Mouse (Mus musculus) thymus, postnatal 10 days (tissue): Measurements from ENCODE around the gene Swsap1.

ENCODE experiments used
- DNase-seq, 2 experiments: peaks; one replicate each; pipeline ENCODE4 v3.0.0; 2021; ENCODE audit warnings: low spot score in 2 of 2

Swsap1 gene

DNA sequence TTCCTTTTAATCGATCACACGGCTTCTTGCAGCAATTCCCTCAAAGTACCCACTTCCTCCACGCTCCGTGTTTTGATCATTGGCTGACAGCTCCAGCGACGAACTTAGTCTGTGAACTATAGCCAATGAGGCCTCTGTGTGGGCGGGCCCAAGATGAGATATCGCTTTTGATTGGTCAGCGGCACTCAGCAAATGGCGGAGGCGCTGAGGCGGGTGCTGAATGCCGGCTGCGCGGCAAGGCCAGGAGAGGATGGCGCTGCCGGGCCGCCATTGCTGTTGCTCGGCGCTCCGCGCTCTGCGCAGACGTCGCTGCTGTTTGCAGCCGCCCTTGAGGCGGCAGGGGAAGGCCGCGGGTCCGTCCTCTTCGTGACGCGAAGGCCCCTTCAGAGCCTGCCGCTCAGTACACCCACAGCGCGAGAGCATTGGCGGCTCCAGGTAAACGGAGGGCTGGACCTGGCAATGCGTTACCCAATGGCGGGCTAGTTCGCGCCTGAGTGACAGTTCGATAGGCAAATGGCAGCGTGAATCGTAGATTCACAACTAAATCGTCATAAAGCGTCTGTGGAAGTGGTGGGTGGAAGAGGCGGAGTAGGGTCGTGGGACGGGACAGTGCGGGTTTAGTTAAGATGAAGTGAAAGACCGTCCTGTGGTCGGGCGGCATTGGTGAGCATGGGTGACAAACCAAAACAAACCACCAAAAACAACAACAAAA lies at the start of gene Swsap1:
Swsap1 (plus strand) TSS at position 186 of the 712 bp plus-strand sequence.
- DNase-seq = peak; percentile 97 to 99

DNA sequence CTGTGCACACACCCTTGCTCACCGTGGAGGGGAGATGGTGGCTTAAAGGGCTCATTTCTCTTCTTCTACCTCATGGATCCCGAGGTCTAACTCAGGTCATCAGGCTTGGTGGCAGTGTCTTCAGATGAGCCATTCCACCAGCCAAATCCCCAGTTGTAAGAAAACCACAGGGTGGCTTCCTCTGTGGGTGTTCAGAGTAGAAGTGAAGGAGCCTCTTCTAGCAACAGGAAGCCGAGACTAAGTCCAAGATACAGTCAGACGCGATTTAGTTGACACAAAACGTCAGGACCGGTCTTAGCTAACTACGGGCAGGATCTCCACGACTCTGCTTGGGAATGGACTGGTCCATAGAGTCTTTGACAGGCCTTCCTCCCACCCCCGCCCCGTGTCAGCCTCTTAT lies 47.3 kb upstream of the Swsap1 start:
- no peak for DNase-seq

DNA sequence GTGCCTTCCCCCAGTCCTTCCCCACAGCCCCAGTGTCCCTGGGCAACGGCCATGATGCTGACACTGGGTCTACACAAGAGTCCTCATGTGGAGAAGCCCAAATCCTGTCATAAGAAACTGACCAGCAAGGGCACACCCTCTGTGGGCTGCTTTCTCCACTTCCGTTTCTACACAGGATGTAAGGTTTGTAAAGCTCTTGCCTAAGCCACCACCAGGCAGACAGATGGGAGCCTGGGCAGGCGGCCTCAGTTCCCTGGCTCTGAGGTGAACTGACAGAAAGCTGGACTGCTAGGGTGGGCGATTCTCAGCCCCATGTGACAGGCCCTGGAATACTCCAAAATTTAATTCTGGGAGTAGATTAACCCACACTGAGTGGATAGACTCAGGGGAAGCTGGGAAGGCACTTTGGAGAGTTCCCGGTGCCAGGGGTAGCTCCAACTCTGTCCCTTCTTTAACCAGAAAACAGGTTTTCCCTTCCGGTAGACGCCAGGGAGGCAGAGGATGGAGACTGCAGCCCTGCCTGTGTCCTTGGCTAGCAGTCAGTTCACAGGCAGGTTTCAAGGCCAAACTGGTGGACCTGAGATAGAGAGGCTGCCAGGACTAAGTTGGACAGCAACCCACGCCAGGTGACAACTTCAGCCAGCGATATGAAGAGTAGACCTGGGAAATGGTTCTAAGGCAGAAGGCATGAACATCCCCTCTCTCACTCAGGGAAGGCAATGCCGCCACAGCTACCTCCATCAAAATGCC lies 45.9 kb upstream of the Swsap1 start:
- DNase-seq = no peak

DNA sequence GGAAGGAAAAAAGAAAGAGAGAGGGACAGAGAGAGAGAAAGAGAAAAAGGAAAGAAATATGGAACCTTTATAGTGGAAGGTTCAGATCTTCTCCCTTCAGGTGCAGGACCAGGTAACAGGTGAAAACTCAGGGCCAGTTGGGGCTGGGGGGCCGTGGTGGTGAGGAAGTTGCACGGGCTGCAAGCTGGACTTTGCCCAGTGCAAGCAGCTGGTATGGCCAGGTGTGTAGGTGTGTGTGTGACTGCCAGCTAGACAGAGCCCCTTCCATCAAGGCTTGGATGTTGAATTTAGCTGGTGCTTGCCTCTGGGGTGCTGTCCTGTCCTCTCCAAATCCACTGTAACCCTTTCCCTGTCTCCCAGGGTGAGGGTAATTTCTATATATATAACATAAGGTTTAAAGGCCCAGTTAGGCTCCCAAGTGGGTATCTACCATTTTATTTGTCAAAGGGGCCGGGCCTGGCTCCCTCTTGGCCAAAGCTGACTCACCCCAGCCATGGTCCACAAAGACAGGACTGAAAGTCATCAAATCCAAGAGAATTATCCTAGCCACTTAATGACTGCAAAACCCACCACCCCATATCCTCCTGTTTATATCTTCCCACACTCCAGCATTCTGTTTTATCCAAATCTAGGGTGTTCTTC lies 38.6 kb upstream of the Swsap1 start:
- DNase-seq = no peak

DNA sequence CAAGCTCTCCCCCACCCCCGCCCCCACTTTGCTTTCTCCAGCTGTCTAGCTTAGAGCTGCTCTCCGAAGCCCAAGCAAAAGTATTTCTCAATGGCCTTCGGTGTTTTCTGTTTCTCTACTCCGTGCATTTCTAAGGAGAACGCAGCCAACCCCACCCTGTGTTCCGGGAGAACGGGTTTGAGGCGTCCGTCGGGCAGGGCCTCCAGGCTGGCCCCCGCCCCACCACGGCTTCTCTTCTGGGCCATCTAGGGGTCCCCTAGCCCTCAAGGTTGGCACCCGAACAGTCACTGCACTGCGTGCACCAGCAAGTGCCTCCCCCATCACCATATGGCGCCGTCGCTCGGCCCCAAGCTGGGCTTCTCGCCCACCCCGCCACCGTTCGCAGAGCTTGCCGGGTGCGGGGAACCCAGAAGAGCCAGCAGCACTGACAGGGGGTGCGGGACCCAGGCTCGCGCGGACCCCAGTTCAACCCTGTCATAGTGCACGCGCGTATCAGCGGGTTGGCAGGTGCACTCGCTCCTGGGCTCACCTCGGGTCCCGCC lies 38.0 kb upstream of the Swsap1 start:
- no peak for DNase-seq

DNA sequence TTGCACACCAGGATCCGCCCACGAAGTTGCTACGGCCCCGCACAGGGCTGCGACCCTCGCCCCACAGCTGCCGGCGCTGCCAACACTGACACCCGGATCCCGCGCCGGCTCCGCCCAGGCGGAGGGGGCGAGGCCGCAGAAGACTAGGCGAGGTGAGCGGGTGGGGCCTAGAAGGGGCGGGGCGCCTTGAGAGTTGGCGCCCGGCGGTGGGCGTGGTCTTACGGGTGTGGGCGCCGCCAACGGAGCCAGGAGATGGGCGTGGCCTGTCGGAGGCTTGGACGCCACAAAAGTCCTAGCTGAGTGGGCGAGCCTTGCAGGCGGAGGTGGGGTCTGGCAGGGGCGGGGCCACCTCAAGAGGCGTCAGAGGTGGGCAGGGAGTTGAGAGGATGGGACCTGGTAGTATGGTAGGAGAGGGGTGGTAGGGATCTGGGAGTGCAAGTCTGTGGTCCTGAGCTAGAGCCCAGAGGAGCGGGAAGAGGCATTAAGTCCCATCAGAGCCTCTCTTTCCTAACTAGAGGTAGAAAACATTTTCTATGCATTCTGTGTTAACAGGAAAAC lies 37.4 kb upstream of the Swsap1 start, which contains the start of gene Rab3d:
Rab3d (minus strand) TSS at position 158 of the 558 bp plus-strand sequence.
- peak; percentile 92 to 97 for DNase-seq

DNA sequence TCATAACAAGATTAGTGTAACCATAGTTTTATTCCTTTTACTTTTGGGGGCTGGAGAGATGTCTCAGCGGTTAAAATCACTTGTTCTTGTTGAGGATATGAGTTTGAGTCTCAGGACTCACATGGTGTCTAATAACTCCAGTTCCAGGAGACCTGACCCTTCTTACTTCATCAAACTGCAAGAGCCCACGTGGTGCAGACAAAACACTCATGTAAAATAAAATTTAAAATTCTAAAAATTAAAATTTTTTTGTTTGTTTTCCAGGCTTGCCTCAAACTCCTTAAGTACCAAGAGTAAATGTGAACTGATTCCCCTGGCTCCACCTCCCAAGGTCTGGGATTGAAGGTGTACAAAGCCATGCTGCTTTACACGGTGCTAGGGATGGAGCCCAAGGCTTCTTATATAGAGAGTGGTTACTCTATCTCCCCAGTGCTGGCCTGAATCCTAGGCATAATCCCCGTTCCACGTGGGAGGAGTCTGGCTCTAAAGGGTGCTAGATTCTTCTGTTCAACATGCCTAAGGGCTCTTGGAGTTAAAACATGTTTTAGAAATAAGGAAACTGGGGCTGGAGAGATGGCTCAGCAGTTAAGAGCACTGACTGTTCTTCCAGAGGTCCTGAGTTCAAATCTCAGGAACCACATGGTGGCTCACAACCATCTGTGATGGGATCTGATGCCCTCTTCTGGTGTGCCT lies 36.7 kb upstream of the Swsap1 start:
- no peak for DNase-seq

DNA sequence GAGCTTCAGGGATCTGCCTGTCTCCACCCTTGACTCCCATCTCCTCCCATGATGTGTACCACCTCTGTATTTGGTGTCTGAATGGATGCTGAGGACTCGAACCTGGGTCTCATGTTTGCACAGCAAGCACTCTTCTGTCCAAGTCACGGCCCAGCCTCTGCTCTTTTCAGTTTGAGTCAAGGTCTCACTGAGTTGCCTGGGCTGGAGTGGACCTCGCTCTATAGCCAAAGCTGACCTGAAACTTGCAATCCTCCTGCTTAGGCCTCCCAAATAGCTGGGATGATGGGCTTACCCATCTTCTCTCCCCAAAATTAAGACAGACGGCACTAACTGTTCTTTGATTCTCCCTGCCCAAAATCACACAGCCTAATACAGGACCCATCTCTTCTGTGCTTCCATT lies 32.5 kb upstream of the Swsap1 start:
- DNase-seq = no peak

DNA sequence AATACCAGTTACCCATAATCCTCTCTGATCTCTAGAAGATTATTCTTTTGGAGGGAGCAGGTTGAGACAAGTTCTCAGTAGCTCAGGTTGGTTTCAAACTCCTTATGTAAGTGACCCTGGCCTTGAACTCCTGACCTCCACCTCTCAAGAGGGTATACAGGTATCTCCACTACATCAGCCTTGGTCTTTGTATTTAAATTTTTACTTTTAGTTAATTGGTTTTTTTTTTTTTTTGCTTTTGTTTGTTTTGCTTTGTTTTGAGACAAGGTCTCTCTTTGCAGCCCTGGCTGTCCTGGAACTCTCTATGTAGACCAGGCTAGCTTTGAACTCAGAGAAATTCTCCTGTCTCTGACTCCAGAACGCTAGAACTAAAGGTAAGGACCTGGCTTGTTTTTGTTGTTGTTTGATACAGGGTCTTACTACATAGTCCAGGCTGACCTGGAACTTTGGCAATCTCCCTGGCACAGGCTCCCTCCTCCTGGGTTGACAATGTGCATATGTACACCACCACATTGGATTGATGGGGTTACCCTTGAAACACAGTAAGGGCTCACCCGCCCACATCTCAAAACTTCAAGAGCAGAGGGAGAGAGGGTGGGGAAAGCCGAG lies 32.0 kb upstream of the Swsap1 start:
- DNase-seq = no peak

DNA sequence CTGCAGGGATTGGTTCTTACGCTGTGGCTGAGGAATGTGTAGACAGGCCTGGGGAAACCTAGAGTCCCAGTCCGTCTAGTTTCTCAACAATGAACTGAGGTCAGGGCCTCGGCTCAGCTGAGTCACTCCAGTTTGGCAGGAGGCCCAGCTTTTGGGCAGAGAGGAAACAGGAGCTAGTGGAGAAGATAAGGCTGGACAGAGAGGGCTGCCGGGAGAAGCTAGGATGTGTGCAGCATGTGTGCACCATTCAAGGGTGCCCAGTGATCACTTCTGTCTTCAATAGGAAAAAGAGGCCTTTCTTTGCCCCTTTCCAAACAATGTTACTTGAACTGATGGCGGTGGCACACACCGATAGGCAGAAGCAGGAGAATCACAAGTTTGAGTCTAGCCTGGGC lies 31.5 kb upstream of the Swsap1 start:
- DNase-seq = no peak

DNA sequence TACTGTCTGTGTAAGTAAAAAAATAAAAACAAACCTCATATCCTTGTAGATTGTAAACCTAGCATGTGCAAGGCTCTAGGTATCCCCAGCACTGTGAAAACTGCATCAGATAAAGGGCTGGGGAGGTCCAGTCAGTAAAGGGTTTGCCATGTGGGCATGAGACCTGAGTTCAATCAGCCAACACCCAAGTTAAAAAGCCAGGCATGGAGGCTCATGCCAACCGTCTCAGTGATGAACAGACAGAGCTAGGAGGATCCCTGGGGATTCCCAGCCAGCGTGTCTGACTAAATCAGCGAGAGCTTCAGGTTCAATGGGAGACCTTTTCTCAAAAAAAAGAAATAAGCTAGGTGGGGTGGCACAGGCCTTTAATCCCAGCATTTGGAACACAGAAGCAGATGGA lies 30.5 kb upstream of the Swsap1 start:
- no peak for DNase-seq

DNA sequence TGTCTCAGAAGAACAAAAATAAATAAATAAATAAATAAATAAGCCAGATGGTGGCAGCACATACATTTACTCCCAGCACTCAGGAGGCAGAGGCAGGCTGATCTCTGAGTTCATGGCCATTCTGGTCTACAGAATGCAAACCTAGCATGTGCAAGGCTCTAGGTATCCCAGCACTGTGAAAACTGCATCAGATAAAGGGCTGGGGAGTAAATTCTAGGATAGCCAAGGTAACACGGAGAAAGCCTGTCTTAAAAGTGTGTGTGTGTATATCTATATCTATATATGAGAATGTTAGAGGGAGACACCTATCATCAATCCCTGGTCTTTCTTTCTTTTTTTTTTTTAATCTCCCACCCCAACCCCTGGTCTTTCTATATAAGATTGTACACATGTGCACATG lies 30.0 kb upstream of the Swsap1 start:
- no peak for DNase-seq

DNA sequence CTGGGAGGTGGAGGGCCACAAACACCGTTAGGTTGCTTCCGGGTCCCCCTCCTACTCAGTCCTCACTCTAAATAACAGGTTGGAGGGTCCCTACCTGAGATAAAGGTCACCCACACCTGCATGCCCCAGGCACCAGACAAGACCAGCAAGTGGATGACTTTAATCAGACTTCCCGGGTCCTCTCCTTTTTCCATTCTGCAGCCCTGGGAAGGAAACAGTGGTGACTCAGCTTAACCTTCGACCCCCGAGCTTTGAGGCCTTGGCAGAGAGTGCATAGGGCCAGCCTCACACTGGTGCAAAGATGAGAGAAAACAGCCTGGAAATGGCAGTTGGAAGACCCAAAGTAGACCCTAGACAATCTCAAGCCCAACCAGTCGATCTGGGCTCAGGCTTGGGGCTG lies 29.4 kb upstream of the Swsap1 start:
- DNase-seq = no peak

DNA sequence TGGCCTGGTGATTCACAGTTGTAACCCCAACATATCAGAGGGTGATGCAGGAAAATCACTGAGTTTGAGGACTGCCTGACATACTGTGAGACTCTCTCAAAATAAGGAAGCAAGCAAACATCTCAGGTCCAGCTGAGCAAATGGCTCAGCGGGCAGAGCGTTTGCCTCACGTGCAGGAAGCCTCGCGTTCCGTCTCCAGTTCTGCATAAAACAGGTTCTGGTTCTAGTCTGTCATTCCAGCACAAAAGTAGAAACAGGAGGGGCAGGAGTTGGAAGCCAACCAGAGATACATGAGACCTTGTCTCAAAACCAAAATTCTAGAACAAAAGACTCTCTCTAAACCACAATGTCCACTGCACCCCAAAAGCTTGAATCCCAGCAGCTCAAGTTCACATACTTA lies 28.8 kb upstream of the Swsap1 start:
- no peak for DNase-seq

DNA sequence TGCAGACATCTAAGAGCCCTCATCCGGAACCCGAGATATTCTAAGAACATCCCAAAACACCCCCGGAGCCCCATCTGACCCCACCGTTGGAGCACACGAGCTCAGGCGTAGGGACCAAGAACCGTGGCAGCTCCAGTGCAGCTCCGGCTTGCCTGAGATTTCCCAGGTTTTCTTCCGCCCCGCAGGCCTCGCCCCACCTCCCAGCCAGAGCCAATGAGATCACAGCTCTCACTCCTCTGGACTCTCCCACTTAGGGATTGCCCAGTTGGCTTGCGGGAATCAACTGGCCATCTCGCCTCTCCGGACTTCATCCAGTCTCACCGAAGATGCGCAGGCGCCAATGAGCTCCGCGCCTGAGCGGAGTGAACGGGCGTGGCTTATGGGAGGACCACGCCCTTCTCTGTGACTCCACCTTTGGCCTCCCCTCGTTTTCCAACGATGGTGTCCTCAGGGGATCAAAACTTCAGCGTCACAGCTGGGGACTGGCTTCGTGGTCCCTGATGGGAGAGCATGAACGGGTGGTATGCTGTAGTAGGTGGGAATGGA lies 28.3 kb upstream of the Swsap1 start, which contains the start of the genes Ccdc159 and Tmem205:
Ccdc159 (plus strand) TSS at position 264 of the 546 bp plus-strand sequence.
Tmem205 (minus strand) TSS at position 349 of the 546 bp plus-strand sequence.
- no peak for DNase-seq

DNA sequence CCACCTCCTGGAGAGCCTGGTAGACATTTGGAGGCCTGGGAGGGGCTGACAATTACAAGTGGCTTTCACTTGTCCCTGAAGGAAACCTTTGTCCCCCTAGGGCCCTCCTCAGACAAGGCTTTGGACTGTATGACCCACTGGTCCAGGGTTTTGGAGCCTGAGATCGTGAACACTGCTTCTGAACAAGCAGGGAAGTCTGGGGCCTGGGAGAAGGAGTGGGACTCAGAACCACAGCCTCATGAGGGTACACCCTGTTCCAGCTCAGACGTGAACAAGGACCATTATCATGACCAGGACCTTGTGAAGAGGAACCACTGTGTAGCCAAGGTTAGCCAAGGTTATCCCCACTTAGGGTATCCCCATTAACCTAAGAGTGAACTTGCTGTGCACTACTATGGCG lies 26.3 kb upstream of the Swsap1 start:
- DNase-seq = no peak

DNA sequence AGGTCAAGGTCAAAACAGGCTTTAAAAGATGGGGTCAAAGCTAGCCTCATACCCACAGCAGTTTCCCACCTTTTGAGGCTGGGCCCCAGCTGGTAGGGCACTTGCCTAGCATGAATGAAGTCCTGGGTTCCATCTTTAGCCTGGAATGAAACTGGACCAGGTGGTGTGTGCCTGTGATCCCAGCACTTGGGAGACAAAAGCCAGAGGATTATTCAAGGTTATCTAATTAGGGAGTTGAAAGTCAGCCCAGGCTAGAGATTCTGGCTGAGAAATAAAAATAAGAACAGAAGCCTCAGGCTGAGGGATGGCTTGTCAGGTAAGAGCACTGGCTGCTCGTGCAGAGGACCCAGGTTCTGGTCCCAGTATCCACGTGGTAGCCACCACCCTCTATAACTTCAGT lies 23.5 kb upstream of the Swsap1 start:
- no peak for DNase-seq

DNA sequence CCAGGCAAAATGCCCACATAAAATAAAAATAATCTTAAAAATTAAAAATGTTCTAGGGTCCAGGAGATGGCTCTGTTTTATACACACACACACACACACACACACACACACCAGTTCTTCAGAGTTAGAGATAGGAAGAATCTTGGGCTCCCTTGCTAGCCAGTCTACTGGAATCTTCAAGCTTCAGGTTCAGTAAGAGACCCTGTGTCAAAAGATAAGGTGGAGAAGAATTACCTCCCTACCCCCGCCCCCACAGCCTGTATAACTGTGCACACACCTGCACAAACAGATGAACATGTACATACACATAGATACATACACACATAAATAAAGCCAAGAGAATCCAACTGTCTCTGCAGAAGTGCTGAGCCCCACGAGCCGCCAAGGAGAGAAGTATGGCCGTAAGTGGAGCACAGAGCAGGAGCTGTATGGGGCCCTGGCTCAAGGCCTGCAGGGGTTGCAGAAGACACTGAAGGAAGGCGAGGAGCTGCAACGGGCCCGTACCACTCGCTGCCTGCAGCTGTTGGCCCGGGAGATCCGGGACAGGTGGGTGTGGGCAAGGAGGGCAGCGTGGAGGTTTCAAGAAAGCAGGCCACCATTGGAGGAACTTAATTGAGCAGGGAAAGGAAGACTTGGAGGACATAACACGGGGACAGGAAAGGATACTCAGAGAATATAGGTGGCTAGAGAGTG lies 23.0 kb upstream of the Swsap1 start:
- no peak for DNase-seq

DNA sequence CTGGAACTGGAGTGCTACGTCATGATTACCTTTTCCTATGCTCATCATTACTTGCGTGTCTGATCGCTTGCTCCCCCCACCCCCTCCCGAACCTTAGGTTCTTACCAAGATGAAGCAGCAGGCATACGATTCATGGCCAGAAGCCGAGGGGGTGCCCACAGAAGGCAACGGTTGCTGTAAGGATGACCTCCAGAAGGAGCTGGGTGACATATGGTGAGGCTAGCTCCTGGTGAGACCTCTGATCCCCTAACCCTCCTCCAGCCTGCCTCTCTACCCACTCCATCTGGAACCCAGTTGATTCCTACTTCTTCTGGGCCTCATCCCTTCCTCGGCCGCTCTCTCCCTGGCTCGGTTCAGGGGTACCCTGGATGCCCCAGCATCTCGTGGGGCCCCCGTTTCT lies 21.5 kb upstream of the Swsap1 start:
- DNase-seq = no peak

DNA sequence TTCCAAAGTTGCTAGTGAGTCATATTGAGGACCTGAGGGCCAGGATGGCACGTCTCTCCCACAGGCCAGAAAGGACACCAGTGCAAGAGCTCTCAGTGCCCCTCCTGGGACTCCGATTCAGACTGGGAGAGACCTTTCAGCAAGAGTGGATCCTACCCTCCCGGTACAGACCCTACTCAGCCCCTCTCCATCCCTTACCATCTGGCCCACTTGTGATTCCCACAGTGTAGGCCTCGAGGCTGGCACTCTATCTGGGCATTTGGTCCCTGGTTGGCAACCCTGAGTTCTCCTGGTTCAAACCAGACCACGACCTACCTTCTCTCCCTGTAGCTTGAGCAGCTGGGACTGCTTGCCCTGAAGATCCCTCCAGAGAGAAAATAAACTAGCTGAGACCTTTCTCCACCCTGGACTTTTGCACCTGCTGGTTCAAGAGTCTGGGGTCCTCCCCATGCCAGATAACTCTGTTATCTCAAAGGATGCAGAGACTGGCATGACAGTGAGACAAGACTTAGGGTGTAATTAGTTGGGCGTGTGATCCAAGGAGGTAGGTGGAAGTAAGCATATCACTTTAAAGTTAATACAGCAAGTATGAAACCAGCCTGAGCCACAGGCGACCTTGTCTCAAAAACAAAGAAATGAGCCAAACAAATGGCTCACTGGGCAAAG lies 20.0 kb upstream of the Swsap1 start:
- DNase-seq = no peak
